ENCODE assay signal across 23 mouse cellular contexts in the genomic region with DNA sequence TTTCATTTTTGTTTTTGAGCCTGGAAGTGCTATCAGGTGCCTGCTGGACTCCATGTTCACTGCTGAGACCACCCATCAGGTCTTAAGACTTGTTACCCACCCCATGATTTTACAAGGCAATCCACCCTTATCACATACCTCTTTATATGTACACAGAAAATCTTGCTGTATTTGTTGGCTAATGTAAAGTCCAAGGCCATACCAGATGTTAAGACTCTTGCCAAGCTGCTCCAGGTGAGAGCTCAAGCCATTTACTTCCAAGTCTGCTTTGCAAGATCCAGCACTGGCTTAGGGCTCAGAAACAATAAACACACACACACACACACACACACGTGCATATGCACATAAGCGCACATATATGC.
DNase-seq lines count a peak whose midpoint lies in the region; ATAC-seq and TF ChIP-seq lines count a peak whose summit lies in the region.
"Had no signal": no experiment of that assay in that cellular context is flagged by ENCODE, and none has a peak within 500 bp of the region (broad histone marks: within the 10 kb centered on the region; RNA-seq: fewer than 3 reads in every experiment).

No protein-coding gene starts in this region.

- H3K27ac ChIP-seq in intestine, embryonic 14.5 days (ENCODE audit: low read depth): peak overlapping the region; percentile 65; the same call in 1 of the 2 replicates
- H3K27ac ChIP-seq in intestine, postnatal 0 days (ENCODE audit: low read depth, low read length): no peak overlapping the region
- no peak overlapping the region for H3K27ac ChIP-seq in neural tube, embryonic 12.5 days
- H3K27ac ChIP-seq: embryonic facial prominence, embryonic 13.5 days; embryonic facial prominence, embryonic 15.5 days; forebrain, embryonic 10.5 days; forebrain, embryonic 12.5 days had no signal

- peak; percentile 72 for ATAC-seq in intestine, embryonic 14.5 days (replicated peaks; ENCODE audit: low FRiP score, low TSS enrichment, low read depth)
- no peak for ATAC-seq in intestine, postnatal 0 days
- ATAC-seq in neural tube, embryonic 12.5 days (ENCODE audit: low FRiP score, low read depth): no peak
- ATAC-seq: activated CD4-positive, CD25-positive, alpha-beta regulatory T cell, adult 4 months; CD4-positive, CD25-positive, alpha-beta regulatory T cell, adult 4 months; forebrain, embryonic 14.5 days; forebrain, embryonic 16.5 days; Patski had no signal

- H3K36me3 ChIP-seq in intestine, embryonic 14.5 days (ENCODE audit: control insufficient read depth, insufficient read depth, low read length): no peaks in the 10 kb centered on the region
- no peaks in the 10 kb centered on the region for H3K36me3 ChIP-seq in intestine, postnatal 0 days (ENCODE audit: control insufficient read depth, insufficient read depth)
- H3K36me3 ChIP-seq in neural tube, embryonic 12.5 days: no peaks in the 10 kb centered on the region
- H3K36me3 ChIP-seq: embryonic facial prominence, embryonic 13.5 days; embryonic facial prominence, embryonic 15.5 days; forebrain, embryonic 10.5 days; forebrain, embryonic 12.5 days; G1E had no signal

- DNase-seq in intestine, embryonic 14.5 days (ENCODE audit: low spot score): no peak
- DNase-seq in neural tube, embryonic 10.5 days (ENCODE audit: extremely low spot score, low spot score): no peak
- DNase-seq in large intestine, adult 2 months (ENCODE audit: low read depth, low spot score): peak; percentile 51
- no peak for DNase-seq in cerebellum, adult 18-20 months
- DNase-seq: adrenal gland, adult 8-10 months; adrenal gland, postnatal 14 days; adrenal gland, postnatal 36 days; B cell, adult 2 months; embryo, embryonic 11 days had no signal

- no peaks in the 10 kb centered on the region for H3K9me3 ChIP-seq in intestine, embryonic 14.5 days (ENCODE audit: control insufficient read depth, low read length)
- H3K9me3 ChIP-seq in intestine, postnatal 0 days (ENCODE audit: control insufficient read depth): no peaks in the 10 kb centered on the region
- H3K9me3 ChIP-seq in neural tube, embryonic 12.5 days: no peaks in the 10 kb centered on the region
- H3K9me3 ChIP-seq: embryonic facial prominence, embryonic 13.5 days; embryonic facial prominence, embryonic 15.5 days; forebrain, embryonic 10.5 days; forebrain, embryonic 12.5 days; G1E had no signal

- TF ChIP-seq CTCF in intestine, postnatal 0 days (IDR thresholded peaks at IDR 0.05; ENCODE audit: low read depth): no peak

- WGBS in intestine, embryonic 14.5 days: 72% methylated on average over 2 of the region's 2 CpGs
- 42% methylated on average over 2 of the region's 2 CpGs for WGBS in intestine, postnatal 0 days
- WGBS in neural tube, embryonic 12.5 days: 81% methylated on average over 2 of the region's 2 CpGs
- WGBS in large intestine, adult 2 months: 18% methylated on average over 2 of the region's 2 CpGs

- H3K9ac ChIP-seq in intestine, embryonic 14.5 days (ENCODE audit: low read length): no peak overlapping the region
- no peak overlapping the region for H3K9ac ChIP-seq in intestine, postnatal 0 days (ENCODE audit: low read depth, low read length)
- H3K9ac ChIP-seq in neural tube, embryonic 12.5 days: 0 out of 2 replicates have a peak overlapping the region, but pooled peaks have one; percentile 5
- H3K9ac ChIP-seq: embryonic facial prominence, embryonic 13.5 days; embryonic facial prominence, embryonic 15.5 days; forebrain, embryonic 12.5 days had no signal

- no peaks in the 10 kb centered on the region for H3K27me3 ChIP-seq in intestine, embryonic 14.5 days (replicated peaks; ENCODE audit: control insufficient read depth, insufficient read depth, low read length)
- no peaks in the 10 kb centered on the region for H3K27me3 ChIP-seq in intestine, postnatal 0 days (replicated peaks; ENCODE audit: control insufficient read depth, insufficient read depth, low read length)
- H3K27me3 ChIP-seq in neural tube, embryonic 12.5 days (replicated peaks): no peaks in the 10 kb centered on the region
- H3K27me3 ChIP-seq: CH12.LX; embryonic facial prominence, embryonic 13.5 days; embryonic facial prominence, embryonic 15.5 days; Patski had no signal

- H3K4me2 ChIP-seq in intestine, embryonic 14.5 days (ENCODE audit: low read length): no peak overlapping the region
- no peak overlapping the region for H3K4me2 ChIP-seq in intestine, postnatal 0 days (replicated peaks; ENCODE audit: low read depth)
- H3K4me2 ChIP-seq in neural tube, embryonic 12.5 days (replicated peaks): no peak overlapping the region
- H3K4me2 ChIP-seq: embryonic facial prominence, embryonic 13.5 days; embryonic facial prominence, embryonic 15.5 days; forebrain, embryonic 12.5 days had no signal

- H3K4me1 ChIP-seq in intestine, embryonic 14.5 days (replicated peaks; ENCODE audit: control insufficient read depth, insufficient read depth, low read length): 0 out of 2 replicates have a peak, but pooled peaks cover 3% of the 10 kb centered on the region
- H3K4me1 ChIP-seq in intestine, postnatal 0 days (replicated peaks; ENCODE audit: control insufficient read depth, insufficient read depth, low read length): no peaks in the 10 kb centered on the region
- H3K4me1 ChIP-seq in neural tube, embryonic 12.5 days: no peaks in the 10 kb centered on the region; the same call in 1 of the 2 replicates

- H3K4me3 ChIP-seq in intestine, embryonic 14.5 days (ENCODE audit: low read depth, low read length): no peak overlapping the region
- no peak overlapping the region for H3K4me3 ChIP-seq in intestine, postnatal 0 days (ENCODE audit: low read depth, low read length)
- no peak overlapping the region for H3K4me3 ChIP-seq in neural tube, embryonic 12.5 days
- H3K4me3 ChIP-seq: embryonic facial prominence, embryonic 13.5 days; embryonic facial prominence, embryonic 15.5 days; erythroblast, embryonic 14.5 days; forebrain, embryonic 10.5 days; forebrain, embryonic 12.5 days had no signal
